Mouse (Mus musculus): ENCODE results near the gene Tbx10.
A peak's percentile ranks its signal among the peaks of the same experiment; 100 is the strongest.
"Not testable (repeated sequence)": the region's sequence is repeated elsewhere in the genome, so short reads cannot be mapped to it uniquely, and the experiment has no call there.

Tbx10 gene

DNA sequence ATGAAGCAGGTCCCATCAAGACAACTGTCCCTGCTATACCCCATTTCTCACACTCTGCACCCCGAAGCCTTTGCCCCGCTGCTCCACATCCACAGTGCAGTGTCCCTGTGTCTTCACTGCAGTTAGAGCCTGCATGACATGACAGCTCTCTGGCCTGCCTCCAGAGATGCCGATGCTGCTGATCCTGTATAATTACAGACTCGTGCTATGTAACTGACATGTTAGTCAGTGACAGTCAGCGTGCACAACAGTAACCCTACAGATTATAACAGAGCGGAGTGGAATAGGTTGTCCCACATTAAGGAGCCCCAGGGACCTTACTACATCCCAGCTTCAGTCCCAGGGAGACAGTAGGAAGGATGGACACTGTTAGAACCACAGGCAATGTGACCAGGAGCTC lies 17.9 kb upstream of the Tbx10 start:
- not testable (repeated sequence) for DNase-seq (ENCODE audit: low read depth in 2 of 2, low spot score in 2 of 2)

DNA sequence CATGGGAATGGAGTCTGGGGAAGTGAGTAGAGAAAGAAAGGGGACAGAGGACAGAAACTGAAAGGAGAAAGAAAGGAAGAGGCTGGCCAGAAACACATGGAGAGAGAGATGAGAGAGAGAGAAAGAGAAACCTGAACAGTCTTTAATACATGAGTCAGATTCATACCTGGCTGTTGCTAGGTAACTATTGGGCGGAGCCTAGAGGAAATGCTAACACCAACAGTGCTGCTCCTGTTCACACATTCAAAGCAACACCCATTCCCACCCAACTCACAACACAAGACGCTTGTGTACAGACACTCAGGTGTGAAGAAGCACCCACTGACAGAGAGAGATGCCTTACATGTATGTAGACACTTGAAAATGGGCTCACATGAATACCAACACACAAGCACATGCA lies 16.7 kb upstream of the Tbx10 start:
- no peak for DNase-seq (ENCODE audit: low read depth in 2 of 2, low spot score in 2 of 2)

DNA sequence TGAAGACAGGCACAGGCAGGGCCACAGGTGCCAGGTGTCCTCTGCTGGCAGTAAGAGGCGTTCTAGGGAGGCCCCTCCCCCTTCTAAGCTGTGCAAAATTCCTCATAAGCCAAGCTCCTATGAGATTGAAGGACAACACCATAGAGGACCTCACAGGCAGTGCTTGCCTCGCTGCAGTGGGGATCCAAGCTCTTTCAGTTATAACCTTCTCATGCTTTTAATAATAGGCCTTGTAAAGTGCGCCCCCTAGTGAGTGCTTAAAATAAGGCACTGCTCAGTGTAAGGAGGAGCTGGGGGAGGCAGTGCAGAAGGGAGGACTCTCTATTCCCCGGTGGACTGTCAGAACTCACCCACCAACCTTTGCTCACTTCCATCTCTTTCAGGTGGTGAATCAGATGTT lies 12.2 kb upstream of the Tbx10 start:
- peak; percentile 70 to 81 for DNase-seq (ENCODE audit: low read depth in 2 of 2, low spot score in 2 of 2)

DNA sequence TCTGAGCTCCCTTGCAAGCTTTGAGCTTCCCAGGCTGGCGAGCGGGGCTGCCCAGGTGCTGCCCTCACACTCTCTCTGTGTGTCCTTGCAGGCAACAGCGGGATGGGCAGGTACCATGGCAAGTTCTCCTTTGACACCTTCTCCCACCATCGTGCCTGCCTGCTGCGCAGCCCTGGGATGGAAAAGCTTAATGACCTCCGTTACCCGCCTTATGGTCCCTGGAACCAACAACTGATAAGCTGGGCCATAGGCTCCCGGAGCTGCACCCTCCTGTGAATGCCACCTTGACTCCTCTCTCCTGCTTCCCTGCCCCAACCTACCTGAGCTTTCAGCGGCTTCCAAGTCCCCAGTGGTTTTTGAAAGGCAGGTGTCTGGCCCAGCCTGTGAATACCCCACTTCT lies 11.6 kb upstream of the Tbx10 start:
- DNase-seq (ENCODE audit: low read depth in 2 of 2, low spot score in 2 of 2): no peak

DNA sequence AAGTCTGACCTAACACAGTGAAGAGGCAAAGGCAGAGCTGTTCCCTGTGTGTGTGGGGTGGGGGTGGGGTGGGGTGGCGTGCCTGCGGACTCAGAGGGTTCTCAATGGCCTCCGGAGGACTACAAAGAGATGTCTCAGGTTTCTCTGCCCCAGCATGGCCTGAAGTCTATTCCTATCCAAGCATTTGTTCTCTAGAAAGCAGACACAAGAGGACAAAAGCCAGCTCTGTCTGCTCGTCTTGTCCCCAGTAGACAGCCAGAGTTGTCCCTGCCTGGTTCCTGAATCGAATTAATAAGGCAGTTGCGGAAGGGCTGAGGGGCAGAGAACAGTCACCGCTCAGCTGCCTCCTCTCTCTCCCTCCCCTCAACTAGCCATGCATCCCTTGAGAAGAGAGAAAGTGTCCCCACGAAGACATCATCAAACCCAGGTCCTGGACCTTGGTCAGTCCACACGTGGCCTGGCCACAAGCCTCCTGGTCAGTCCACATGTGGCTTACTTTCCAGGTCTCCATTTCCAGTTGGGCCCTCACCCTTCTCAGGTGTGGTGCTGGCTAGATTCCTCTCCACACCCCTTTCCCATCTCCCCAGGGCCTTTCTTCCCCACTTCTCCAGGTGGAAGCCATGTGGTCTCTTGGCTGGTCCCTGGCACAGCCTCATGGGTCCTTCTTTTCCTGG lies 8.9 kb upstream of the Tbx10 start:
- no peak for DNase-seq (ENCODE audit: low read depth in 2 of 2, low spot score in 2 of 2)

DNA sequence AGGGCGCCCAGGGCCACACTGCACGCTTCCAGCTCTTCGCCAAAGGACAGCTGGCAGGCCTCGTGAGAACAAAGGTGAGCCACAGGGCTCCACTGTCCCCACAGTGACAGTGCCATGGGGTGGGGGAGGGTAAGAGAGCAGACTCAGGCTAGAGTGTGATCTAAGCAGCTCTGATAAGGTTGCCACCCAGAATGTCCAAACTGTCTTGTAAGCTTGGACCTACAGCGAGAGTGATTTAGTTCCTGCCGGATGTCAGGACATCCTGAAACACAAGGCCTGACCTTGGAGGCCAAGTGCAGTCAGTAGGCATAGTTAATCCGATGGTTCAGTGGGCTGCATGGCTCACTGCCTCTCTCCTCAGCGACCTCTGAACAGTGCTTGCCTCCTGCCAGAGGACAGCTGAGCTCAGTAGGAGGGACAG lies 7.3 kb upstream of the Tbx10 start:
- no peak for DNase-seq (ENCODE audit: low read depth in 2 of 2, low spot score in 2 of 2)

DNA sequence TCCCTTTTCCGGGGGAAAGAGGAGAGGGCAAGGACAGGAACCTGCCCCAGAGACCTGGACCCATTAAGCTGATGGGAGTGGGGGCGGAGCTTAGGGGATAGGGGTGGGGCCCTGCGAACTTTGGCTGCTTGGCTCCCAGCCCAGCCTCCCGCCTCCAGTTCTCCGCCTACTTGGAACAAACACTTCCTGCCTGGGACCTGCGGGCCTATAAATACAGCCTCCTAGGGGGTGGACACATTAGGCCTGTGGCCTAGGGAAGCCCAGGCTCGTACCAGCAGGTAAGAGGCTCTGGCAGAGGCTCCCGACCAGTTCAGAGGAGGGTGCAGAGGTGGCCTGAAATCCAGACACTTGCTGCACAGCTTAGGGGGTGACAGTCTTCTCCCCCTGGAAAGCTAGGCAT lies 6.2 kb upstream of the Tbx10 start, which contains the start of gene Acy3:
Acy3 (plus strand) TSS at position 237 of the 400 bp plus-strand sequence.
- no peak for DNase-seq (ENCODE audit: low read depth in 2 of 2, low spot score in 2 of 2)

DNA sequence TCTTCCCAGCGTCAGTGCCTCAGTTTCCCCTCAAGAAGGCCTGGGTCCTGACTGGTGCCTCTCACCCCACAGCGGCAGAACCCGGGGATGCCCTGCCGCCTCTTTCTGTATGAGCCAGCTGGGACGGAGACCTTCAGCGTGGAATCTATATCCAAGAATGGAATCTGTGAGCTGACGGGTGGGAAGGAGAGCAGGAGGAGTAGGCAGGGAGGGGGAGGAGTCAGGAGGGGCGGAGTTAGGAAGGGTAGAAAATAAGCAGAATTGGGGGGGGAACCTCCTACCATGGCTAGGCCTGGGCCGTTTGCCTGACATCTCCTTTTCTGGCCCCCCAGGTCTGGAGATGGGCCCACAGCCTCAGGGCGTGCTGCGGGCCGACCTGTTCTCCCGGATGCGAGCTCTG lies 4.5 kb upstream of the Tbx10 start:
- DNase-seq (ENCODE audit: low read depth in 2 of 2, low spot score in 2 of 2): no peak

DNA sequence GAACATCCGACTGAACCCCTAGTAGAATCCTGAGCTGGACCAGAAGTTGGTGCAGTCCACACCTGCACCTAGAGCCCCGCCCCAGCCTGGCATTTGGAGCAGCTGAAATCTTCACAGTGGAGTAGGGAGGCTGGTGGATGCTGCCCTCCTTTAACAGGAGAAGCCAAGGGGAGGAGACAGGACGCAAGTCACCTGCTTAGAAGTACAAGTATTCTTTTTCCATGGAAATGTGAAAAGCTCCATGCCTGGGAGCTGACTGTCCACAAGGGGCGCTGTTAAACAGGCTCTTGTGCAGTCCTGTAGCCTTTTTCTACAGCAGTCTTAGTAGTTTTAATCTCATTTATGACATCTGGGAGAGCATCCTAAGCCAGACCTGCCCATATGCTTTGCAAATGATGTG lies 3.8 kb upstream of the Tbx10 start:
- DNase-seq (ENCODE audit: low read depth in 2 of 2, low spot score in 2 of 2): no peak

DNA sequence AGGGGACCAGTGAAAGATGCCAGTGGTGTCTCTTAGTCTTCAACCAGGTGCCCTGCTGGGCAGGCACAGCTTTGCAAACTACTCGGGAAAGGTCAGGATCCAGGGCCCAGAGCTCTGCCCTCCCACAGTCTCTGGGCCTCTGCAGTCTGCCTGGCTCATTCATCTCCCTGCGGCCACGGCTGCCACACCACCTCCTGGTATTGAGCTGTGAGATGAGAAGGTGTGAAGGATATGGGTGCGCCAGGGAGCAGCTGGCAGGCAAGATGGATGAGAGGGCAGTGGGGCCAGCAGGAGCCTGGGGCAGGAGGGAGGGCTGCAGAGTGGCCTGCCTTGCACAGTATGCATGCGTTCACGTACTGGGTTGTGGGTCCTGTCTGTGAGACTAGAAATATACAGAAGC lies 1.7 kb upstream of the Tbx10 start:
- no peak for DNase-seq (ENCODE audit: low read depth in 2 of 2, low spot score in 2 of 2)

DNA sequence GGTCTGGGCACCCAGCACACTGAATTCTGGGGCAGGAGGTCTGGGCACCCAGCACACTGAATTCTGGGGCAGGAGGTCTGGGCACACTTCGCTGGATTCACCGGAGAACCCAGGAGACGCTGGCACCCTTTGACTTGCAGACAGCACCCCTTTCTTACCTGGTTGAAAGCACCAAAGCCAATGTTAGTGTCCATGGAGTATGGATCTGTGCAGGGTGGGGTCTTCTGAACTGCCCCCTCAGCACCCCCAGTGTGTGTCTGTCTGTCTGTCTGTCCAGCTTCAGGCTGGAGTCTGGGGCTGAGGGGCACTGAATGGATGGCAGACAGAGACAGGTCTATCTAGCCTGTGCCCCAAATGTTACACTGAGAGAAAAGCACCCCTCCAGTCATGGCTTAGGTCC lies 990 bp upstream of the Tbx10 start:
- DNase-seq (ENCODE audit: low read depth in 2 of 2, low spot score in 2 of 2): no peak

DNA sequence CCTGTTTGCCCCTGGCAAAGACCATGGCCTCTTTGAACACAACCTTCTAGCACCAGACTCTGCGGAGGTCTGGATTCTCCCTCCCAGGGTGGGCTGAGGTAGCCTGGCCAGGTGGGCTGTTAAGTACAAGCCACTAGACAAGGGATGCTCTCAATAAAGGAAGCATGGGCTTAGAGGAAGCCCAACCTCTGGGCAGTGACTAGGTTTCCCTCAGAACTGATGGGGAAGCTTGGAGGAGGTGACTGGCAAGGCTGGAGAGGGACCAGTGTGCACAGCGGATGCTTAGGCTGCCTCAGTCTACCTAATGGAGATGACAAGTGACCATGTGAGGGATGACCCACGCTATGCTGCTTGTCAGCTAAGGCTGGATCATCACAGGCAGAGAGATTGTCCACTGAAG lies 586 bp upstream of the Tbx10 start:
- no peak for DNase-seq (ENCODE audit: low read depth in 2 of 2, low spot score in 2 of 2)

DNA sequence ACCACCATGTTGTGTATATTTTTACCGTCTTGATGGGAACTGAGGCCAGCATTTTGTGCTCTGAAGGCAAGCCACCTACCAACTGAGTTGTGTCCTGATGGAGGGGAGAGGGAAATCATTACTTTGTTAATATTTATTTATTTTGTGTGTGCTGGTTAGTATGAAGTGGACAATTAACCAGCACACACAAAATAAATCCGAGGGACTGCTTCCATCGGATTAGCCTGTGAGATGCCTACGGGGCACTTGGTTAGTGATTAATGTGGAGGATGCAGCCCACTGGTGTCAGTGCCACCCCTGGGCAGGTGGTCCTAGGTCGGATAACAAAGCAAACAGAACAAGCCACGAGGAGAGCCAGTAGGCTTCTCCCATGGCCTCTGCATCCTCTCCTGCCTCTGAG lies 2.4 kb downstream of the Tbx10 start:
- no peak for DNase-seq (ENCODE audit: low read depth in 2 of 2, low spot score in 2 of 2)

DNA sequence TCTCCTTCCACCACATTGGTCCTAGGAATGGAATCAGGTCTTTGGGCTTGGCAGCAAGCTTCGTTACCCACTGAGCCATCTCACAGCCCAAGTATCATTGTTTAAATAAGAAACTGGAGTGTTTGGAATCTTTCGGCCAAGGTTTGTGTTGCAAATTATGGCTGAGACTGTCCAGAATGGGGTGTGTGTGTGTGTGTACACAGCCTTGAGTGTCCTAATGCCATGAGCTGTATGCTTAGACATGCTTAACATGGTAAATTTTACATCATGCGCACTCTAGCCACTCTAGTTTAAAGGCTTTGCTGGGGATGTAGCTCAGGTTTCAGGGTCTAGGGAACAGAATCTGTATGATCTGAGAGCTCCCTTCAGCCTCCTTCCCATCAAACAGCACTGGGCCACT lies 3.0 kb downstream of the Tbx10 start:
- DNase-seq (ENCODE audit: low read depth in 2 of 2, low spot score in 2 of 2): no peak

DNA sequence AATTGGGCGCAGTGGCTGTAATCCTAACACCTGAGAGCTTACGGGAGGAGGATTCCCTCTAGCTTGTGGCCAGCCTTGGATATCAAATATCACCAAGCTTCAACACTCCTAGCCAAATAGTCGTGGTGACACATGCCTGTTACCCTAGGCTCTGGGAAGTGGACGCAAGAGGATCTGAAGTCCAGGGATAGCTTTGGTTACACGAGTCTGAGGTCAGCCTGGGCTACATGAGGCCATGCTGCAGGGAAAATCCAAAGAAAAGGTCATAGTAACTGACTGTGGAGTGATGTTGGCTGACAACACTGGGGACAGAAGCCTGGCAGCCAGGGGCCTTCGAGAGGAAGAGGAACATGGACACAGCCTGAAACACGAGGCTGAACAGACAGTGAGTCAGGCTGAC lies 3.6 kb downstream of the Tbx10 start:
- DNase-seq (ENCODE audit: low read depth in 2 of 2, low spot score in 2 of 2): no peak

DNA sequence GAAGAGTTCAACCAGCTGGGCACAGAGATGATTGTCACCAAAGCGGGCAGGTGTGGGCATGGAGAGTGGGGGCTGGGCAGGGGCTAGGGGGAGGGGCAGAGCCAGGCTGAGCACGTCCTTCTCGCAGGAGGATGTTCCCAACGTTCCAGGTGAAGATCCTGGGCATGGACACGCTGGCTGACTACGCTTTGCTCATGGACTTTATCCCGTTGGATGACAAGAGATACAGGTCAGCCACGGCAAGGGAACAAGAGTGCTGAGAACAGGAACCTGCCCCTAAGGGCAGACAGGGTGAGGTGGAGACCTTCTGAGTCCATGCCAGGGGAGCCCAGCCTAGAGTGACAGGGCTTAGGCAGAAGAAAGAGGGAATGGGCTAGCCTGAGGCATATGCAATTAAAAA lies 4.2 kb downstream of the Tbx10 start:
- no peak for DNase-seq (ENCODE audit: low read depth in 2 of 2, low spot score in 2 of 2)

DNA sequence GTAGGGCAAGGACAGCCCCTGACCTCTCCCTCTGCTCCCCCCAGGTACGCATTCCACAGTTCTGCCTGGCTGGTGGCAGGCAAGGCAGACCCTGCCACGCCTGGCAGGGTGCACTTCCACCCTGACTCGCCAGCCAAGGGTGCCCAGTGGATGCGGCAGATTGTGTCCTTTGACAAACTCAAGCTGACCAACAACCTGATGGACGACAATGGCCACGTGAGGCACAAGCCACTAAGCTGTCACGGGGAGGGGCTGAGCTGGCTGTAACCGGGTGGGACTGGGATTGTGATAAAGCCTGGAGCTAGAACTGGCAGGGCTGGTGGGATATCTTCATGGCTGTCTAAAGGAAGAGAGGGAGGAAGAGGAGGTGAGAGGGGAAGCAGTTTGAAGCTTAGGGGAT lies 4.7 kb downstream of the Tbx10 start:
- DNase-seq (ENCODE audit: low read depth in 2 of 2, low spot score in 2 of 2): no peak

DNA sequence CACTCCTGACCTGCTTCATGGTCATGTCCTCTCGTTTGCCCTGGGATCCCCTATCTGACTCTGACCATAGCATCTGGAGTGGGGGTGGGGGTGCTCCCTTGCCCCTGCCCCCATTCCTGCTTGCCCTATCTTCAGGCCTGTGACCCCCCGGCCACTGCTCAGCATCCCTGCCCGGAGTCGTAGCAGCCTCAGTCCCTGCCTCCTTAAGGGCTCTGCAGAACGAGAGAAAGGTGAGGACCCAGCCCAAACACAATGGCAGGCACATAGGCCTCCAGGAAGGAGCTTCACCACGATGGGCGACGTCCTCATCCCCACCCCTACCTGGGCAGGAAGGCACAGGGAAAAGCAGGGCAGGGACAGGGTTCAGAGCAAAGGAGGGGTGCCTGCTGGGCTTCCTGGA lies 5.8 kb downstream of the Tbx10 start:
- DNase-seq (ENCODE audit: low read depth in 2 of 2, low spot score in 2 of 2): no peak

DNA sequence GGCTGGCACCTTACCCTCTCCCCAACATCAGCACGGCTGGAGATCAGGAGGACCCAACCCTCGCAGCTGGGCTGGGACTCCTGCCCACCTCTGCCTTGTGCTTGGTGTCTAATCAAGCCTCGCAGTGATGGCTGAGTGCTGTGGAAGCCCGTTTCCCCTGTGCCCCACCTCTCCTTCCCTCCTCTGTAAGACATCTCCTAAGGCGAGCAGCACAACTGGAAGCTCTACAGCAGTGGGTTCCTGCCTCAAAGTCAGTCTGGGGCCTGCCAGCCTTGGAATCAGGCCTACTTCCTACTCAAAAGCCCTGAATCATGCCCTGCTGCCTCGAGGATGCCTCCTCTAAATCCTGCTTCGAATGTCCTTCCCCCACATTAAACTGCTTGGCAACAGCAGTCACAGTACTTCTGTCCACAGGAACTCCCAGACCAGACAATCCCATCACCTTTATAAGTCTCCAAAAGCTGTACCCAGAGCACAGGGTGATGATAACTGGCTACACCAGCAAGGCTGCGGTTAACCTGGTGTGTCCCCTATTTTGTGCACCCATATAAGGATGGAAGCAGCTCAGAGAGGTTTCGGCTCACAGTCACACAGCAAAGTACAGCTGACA lies 6.7 kb downstream of the Tbx10 start:
- DNase-seq (ENCODE audit: low read depth in 2 of 2, low spot score in 2 of 2): no peak

DNA sequence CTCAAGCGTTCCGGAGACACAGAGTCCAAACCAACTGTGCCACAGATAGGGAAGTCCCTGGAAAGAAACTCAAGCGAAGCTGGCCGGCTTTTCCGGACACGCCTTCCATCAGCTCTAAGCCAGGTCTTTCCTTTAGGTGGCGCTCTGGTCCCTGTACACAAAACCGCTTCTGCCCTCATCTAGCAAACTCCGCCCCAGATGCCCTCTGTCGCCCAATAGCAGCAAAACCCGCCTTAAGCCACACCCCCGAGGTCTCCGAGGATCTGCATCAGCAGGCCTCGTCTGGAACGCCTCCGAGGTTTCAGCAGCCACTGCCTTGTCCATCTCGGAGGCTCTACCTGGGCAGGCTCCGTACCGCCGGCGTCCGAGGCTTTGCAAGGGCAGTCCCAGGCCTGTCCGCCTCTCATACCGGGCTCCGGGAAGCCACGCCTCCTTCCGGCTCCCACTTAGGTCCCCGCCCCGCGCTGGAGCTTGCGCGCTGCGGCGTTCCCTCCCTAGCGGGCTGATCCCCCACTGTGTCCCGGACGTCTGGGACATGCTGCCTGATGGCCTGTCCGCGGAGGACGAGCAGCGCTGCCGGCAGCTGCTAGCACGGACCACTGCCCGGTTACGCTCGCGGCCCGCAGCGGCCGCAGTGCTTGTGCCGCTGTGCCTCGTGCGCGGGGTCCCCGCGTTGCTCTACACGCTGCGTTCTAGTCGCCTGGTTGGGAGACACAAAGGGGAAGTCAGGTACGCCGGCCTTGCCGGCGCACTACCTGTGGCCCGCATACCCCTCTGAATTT lies 7.8 kb downstream of the Tbx10 start, which contains the start of the genes Nudt8 and Gm49405:
Nudt8 (plus strand) TSS at position 462 of the 782 bp plus-strand sequence.
Gm49405 (plus strand) TSS at position 508 of the 782 bp plus-strand sequence.
- DNase-seq (ENCODE audit: low read depth in 2 of 2, low spot score in 2 of 2): peak; percentile 93 to 97

DNA sequence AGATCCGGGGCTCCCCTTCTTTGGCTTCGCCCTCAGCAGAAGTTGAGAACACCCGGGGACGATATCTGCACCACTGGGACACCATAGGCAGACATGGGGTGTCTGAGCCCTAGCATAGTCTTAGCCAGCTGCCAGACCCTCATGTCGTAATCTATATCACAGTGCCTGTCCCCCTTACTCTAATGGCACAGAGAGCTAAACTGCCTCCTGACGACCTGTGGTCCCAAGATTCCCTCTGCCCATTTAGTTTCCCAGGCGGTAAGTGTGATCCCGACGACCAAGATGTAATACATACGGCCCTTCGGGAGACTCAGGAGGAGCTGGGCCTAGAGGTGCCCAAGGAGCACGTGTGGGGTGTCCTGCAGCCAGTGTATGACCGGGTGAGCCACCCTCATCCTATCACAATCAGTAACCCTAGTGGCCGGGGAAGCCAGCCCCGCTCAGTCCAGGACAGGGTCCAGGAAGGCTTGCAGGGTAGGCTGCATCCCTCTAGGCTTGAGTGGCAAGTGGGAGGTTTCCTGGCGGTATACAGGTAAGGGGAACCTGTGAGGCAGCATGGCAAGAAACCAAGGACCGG lies 8.5 kb downstream of the Tbx10 start:
- no peak for DNase-seq (ENCODE audit: low read depth in 2 of 2, low spot score in 2 of 2)

DNA sequence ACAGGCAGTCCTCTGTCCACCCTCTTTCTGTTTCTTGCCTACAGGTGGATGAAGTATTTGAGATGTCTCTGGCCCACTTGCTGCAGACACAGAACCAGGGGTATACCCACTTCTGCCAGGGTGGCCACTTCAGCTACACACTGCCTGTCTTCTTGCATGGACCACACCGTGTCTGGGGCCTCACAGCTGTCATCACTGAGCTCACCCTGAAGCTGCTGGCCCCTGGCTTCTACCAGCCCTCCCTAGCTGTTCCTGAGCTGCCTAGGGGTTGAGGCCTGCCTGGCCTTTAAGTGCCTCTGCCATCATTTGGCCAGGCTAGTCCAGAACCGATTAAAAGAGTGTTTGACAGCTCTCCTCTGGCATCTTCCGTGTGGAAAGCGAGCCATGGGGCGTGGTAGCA lies 9.2 kb downstream of the Tbx10 start:
- DNase-seq (ENCODE audit: low read depth in 2 of 2, low spot score in 2 of 2): no peak

Data from CD8-positive naive resting alpha-beta T cell, adult 2 months (primary cell).